Mouse (Mus musculus): Measurements from ENCODE around the gene Prickle4. TPM values are rescaled to one million over a fixed set of nuclear protein-coding genes. Genes with fewer than 3 reads are reported as not detected.
"Not testable (repeated sequence)": the region's sequence is repeated elsewhere in the genome, so short reads cannot be mapped to it uniquely, and the experiment has no call there.

Prickle4 gene
- polyA plus RNA-seq, 1 experiment from 2014 or later = 1.0 TPM

- H3K27me3 ChIP-seq (ENCODE audit: control insufficient read depth, insufficient read depth, low read length) = no peaks in the 10 kb centered on the region
Measured at GRCm38 (mm10) chr17:47664474-47664873, 30.1 kb downstream of the Prickle4 start.

DNA sequence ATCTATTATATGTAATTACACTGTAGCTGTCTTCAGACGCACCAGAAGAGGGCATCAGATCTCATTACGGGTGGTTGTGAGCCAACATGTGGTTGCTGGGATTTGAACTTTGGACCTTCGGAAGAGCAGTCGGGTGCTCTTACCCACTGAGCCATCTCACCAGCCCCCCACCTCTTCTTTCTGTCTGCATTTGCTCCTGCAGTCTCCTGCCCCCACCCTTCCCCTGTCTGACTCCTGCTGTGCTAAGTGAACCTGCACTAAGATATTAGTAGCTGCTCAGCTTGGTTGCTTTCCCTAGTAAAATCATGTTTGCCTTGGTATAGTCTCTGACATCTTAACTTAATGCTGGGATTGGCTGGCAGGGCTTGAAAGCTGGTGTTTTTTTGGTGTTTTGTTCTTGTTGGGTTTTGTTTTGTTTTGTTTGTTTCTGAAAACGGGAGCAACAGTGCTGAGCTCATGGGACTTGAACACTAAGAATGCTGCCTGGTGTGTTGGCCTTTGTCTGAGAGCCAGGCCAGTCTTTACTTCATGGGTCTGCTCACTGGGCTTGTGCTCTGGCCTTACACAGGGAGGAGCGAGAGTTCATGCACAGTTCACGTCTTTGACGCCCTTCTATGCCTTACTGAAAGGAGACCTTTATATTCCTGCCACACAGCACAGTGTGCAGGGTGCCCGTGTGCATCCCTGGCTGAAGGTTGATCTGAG, 31.4 kb downstream of the Prickle4 start:
- peak; percentile 40; the same call in 1 of the 2 replicates for ATAC-seq (ENCODE audit: insufficient read depth, low FRiP score)
- H3K4me2 ChIP-seq (ENCODE audit: low read depth, low read length) = no peak overlapping the region
- no peak overlapping the region for H3K27ac ChIP-seq (ENCODE audit: low read length)
- no peaks in the 10 kb centered on the region for H3K36me3 ChIP-seq (ENCODE audit: control insufficient read depth, insufficient read depth, low read length)
- no peaks in the 10 kb centered on the region for H3K27me3 ChIP-seq (ENCODE audit: control insufficient read depth, insufficient read depth, low read length)
- H3K9me3 ChIP-seq (replicated peaks; ENCODE audit: control insufficient read depth, low read length) = no peaks in the 10 kb centered on the region
- WGBS = 68% methylated on average over 9 of the region's 9 CpGs
- H3K9ac ChIP-seq (ENCODE audit: low read length) = no peak overlapping the region
- no peak overlapping the region for H3K4me3 ChIP-seq (replicated peaks; ENCODE audit: low read length)
- H3K4me1 ChIP-seq (ENCODE audit: control insufficient read depth, insufficient read depth, low read length) = no peaks in the 10 kb centered on the region

More at GRCm38 (mm10) chr17:47664474-47664873, 30.1 kb downstream of the Prickle4 start:
- Histone ChIP-seq H3K4me2 (ENCODE audit: low read depth, low read length) (no peak overlapping the region), H3K9me3 (replicated peaks; ENCODE audit: control insufficient read depth, low read length) (no peaks in the 10 kb centered on the region), H3K4me1 (ENCODE audit: control insufficient read depth, insufficient read depth, low read length) (no peaks in the 10 kb centered on the region), H3K9ac (ENCODE audit: low read length) (no peak overlapping the region), H3K27ac (ENCODE audit: low read length) (no peak overlapping the region), H3K36me3 (ENCODE audit: control insufficient read depth, insufficient read depth, low read length) (no peaks in the 10 kb centered on the region), H3K4me3 (replicated peaks; ENCODE audit: low read length) (no peak overlapping the region)
- no peak for ATAC-seq (ENCODE audit: insufficient read depth, low FRiP score)
- 78% methylated on average over 7 of the region's 7 CpGs for WGBS

GRCm38 (mm10) chr17:47658741-47659243, 35.7 kb downstream of the Prickle4 start:
- Histone ChIP-seq H3K4me2 (ENCODE audit: low read depth, low read length) (no peak overlapping the region), H3K4me3 (replicated peaks; ENCODE audit: low read length) (no peak overlapping the region), H3K27me3 (ENCODE audit: control insufficient read depth, insufficient read depth, low read length) (no peaks in the 10 kb centered on the region), H3K36me3 (ENCODE audit: control insufficient read depth, insufficient read depth, low read length) (no peaks in the 10 kb centered on the region), H3K27ac (ENCODE audit: low read length) (no peak overlapping the region), H3K9me3 (replicated peaks; ENCODE audit: control insufficient read depth, low read length) (no peaks in the 10 kb centered on the region), H3K4me1 (ENCODE audit: control insufficient read depth, insufficient read depth, low read length) (no peaks in the 10 kb centered on the region), H3K9ac (ENCODE audit: low read length) (no peak overlapping the region)
- 75% methylated on average over 3 of the region's 3 CpGs for WGBS
- no peak for ATAC-seq (ENCODE audit: insufficient read depth, low FRiP score)

GRCm38 (mm10) chr17:47657901-47658300, 36.6 kb downstream of the Prickle4 start:
- Histone ChIP-seq H3K9me3 (replicated peaks; ENCODE audit: control insufficient read depth, low read length) (no peaks in the 10 kb centered on the region), H3K9ac (ENCODE audit: low read length) (no peak overlapping the region), H3K4me1 (ENCODE audit: control insufficient read depth, insufficient read depth, low read length) (no peaks in the 10 kb centered on the region), H3K27ac (ENCODE audit: low read length) (no peak overlapping the region), H3K4me3 (replicated peaks; ENCODE audit: low read length) (no peak overlapping the region), H3K27me3 (ENCODE audit: control insufficient read depth, insufficient read depth, low read length) (no peaks in the 10 kb centered on the region), H3K4me2 (ENCODE audit: low read depth, low read length) (no peak overlapping the region), H3K36me3 (ENCODE audit: control insufficient read depth, insufficient read depth, low read length) (no peaks in the 10 kb centered on the region)
- 84% methylated on average over 4 of the region's 4 CpGs for WGBS
- no peak for ATAC-seq (ENCODE audit: insufficient read depth, low FRiP score)

GRCm38 (mm10) chr17:47655697-47656096, 38.8 kb downstream of the Prickle4 start:
- Histone ChIP-seq H3K4me2 (ENCODE audit: low read depth, low read length) (no peak overlapping the region), H3K27me3 (ENCODE audit: control insufficient read depth, insufficient read depth, low read length) (no peaks in the 10 kb centered on the region), H3K9ac (ENCODE audit: low read length) (no peak overlapping the region), H3K4me1 (ENCODE audit: control insufficient read depth, insufficient read depth, low read length) (no peaks in the 10 kb centered on the region), H3K27ac (ENCODE audit: low read length) (no peak overlapping the region), H3K4me3 (replicated peaks; ENCODE audit: low read length) (no peak overlapping the region), H3K9me3 (replicated peaks; ENCODE audit: control insufficient read depth, low read length) (no peaks in the 10 kb centered on the region), H3K36me3 (ENCODE audit: control insufficient read depth, insufficient read depth, low read length) (no peaks in the 10 kb centered on the region)
- ATAC-seq (ENCODE audit: insufficient read depth, low FRiP score) = no peak
- WGBS = 70% methylated on average over 5 of the region's 5 CpGs

DNA sequence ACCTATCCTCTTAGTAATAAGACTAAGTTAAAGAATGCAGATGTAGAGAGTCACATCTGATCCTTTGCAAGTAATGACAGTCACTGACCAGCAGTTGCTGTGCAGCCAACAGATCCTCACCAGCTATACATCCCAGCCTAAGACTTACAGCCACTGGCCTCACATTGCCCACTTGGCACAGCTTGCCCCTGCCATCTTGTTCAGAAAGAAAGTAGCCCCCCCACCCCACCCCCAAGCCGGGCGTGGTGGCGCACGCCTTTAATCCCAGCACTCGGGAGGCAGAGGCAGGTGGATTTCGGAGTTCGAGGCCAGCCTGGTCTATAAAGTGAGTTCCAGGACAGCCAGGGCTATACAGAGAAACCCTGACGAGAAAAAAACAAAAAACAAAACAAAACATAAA, 40.2 kb downstream of the Prickle4 start:
- ATAC-seq (ENCODE audit: insufficient read depth, low FRiP score) = not testable (repeated sequence)
- WGBS = 91% methylated on average over 8 of the region's 8 CpGs

DNA sequence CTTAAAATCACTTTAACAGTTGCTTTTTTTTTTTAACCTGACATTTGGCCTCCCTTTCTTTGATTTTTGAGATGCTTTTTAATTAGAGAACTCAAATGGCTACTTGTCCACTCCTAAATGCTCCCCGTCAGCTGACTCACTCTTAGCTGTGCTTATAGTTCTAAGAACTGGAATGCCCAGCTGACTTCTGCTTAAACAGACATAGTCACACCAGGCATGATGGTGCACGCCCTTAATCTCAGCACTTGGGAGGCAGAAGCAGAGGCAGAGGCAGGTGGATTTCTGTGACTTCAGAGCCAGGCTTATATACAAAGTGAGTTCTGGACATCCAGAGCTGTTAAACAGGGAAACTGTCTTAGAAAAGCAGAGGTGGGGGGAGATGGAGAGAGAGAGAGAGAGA, 42.6 kb downstream of the Prickle4 start:
- H3K4me3 ChIP-seq (replicated peaks; ENCODE audit: low read length) = no peak overlapping the region
- no peak overlapping the region for H3K9ac ChIP-seq (ENCODE audit: low read length)
- H3K9me3 ChIP-seq (replicated peaks; ENCODE audit: control insufficient read depth, low read length) = no peaks in the 10 kb centered on the region
- no peak for ATAC-seq (ENCODE audit: insufficient read depth, low FRiP score)
- H3K36me3 ChIP-seq (ENCODE audit: control insufficient read depth, insufficient read depth, low read length) = no peaks in the 10 kb centered on the region
- H3K27ac ChIP-seq (ENCODE audit: low read length) = no peak overlapping the region
- H3K27me3 ChIP-seq (ENCODE audit: control insufficient read depth, insufficient read depth, low read length) = no peaks in the 10 kb centered on the region
- no peak overlapping the region for H3K4me2 ChIP-seq (ENCODE audit: low read depth, low read length)
- H3K4me1 ChIP-seq (ENCODE audit: control insufficient read depth, insufficient read depth, low read length) = no peaks in the 10 kb centered on the region
- WGBS = 78% methylated on average over 2 of the region's 2 CpGs

More for the DNA sequence above, 40.2 kb downstream of the Prickle4 start:
- H3K9ac ChIP-seq (ENCODE audit: low read length); H3K36me3 ChIP-seq (ENCODE audit: control insufficient read depth, insufficient read depth, low read length); H3K27ac ChIP-seq (ENCODE audit: low read length); H3K4me2 ChIP-seq (ENCODE audit: low read depth, low read length); H3K4me3 ChIP-seq (replicated peaks; ENCODE audit: low read length); H3K4me1 ChIP-seq (ENCODE audit: control insufficient read depth, insufficient read depth, low read length); H3K9me3 ChIP-seq (replicated peaks; ENCODE audit: control insufficient read depth, low read length); H3K27me3 ChIP-seq (ENCODE audit: control insufficient read depth, insufficient read depth, low read length): not testable (repeated sequence)

- ATAC-seq (ENCODE audit: insufficient read depth, low FRiP score) = no peak
- Histone ChIP-seq H3K4me3 (replicated peaks; ENCODE audit: low read length) (no peak overlapping the region), H3K27me3 (ENCODE audit: control insufficient read depth, insufficient read depth, low read length) (no peaks in the 10 kb centered on the region), H3K36me3 (ENCODE audit: control insufficient read depth, insufficient read depth, low read length) (no peaks in the 10 kb centered on the region), H3K27ac (ENCODE audit: low read length) (no peak overlapping the region), H3K9ac (ENCODE audit: low read length) (no peak overlapping the region), H3K9me3 (replicated peaks; ENCODE audit: control insufficient read depth, low read length) (no peaks in the 10 kb centered on the region), H3K4me2 (ENCODE audit: low read depth, low read length) (no peak overlapping the region), H3K4me1 (ENCODE audit: control insufficient read depth, insufficient read depth, low read length) (no peaks in the 10 kb centered on the region)
- WGBS = 61% methylated on average over 4 of the region's 4 CpGs
Measured at GRCm38 (mm10) chr17:47648966-47649365, 45.6 kb downstream of the Prickle4 start.

GRCm38 (mm10) chr17:47646683-47647082, 47.9 kb downstream of the Prickle4 start:
- H3K27me3 ChIP-seq (ENCODE audit: control insufficient read depth, insufficient read depth, low read length) = no peaks in the 10 kb centered on the region
- H3K4me3 ChIP-seq (replicated peaks; ENCODE audit: low read length) = no peak overlapping the region
- H3K4me1 ChIP-seq (ENCODE audit: control insufficient read depth, insufficient read depth, low read length) = no peaks in the 10 kb centered on the region
- H3K36me3 ChIP-seq (ENCODE audit: control insufficient read depth, insufficient read depth, low read length) = no peaks in the 10 kb centered on the region
- no peak overlapping the region for H3K4me2 ChIP-seq (ENCODE audit: low read depth, low read length)
- WGBS = 89% methylated on average over 1 of the region's 1 CpGs
- H3K9ac ChIP-seq (ENCODE audit: low read length) = no peak overlapping the region
- no peak overlapping the region for H3K27ac ChIP-seq (ENCODE audit: low read length)
- ATAC-seq (ENCODE audit: insufficient read depth, low FRiP score) = no peak
- no peaks in the 10 kb centered on the region for H3K9me3 ChIP-seq (replicated peaks; ENCODE audit: control insufficient read depth, low read length)

Data from stomach, embryonic 16.5 days (tissue).